ENCODE assay signal across 5 mouse cellular contexts in the genomic region with DNA sequence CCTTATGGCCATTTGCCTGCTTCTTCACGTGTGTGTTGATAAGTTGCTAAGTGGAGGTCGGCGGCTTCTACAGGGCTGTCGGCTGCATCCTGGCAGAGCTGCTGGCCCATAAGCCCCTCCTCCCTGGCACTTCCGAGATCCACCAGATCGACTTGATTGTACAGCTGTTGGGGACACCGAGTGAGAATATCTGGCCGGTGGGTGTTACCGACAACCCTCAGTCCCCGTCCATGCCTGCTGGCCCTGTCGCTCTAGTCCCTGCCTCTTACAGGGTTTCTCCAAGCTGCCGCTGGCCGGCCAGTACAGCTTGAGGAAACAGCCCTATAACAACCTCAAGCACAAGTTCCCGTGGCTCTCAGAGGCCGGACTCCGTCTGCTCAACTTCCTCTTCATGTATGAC.
ATAC-seq and TF ChIP-seq lines count a peak whose summit lies in the region.
"Not testable (repeated sequence)": the region's sequence is repeated elsewhere in the genome, so short reads cannot be mapped to it uniquely, and the experiment has no call there.

No protein-coding gene starts in this region.

- H3K4me3 ChIP-seq in bone marrow macrophage, adult 2 months (ENCODE audit: insufficient read depth, low read length) = 0 out of 2 replicates have a peak overlapping the region, but pooled peaks have one; percentile 3

- not testable (repeated sequence) for H3K27ac ChIP-seq in bone marrow macrophage, adult 2 months (ENCODE audit: insufficient read depth, low read depth, low read length)

- ATAC-seq in common myeloid progenitor, adult 5-6 weeks (replicated peaks; ENCODE audit: low read depth, poor library complexity, severe bottlenecking) = peak; percentile 36
- ATAC-seq in granulocyte monocyte progenitor cell, adult 5-6 weeks (replicated peaks; ENCODE audit: poor library complexity, severe bottlenecking) = peak; percentile 48
- ATAC-seq in hematopoietic stem cell, adult 5-6 weeks (replicated peaks in 1 of 2; ENCODE audit: insufficient read depth in 1 of 2, low FRiP score in 2 of 2, low TSS enrichment in 1 of 2, low read depth in 1 of 2, poor library complexity in 2 of 2, severe bottlenecking in 2 of 2) = peak; percentile 32 to 42
- ATAC-seq in megakaryocyte, adult 5-6 weeks (ENCODE audit: poor library complexity, severe bottlenecking) = peak; percentile 38; the same call in 1 of the 2 replicates

- H3K4me1 ChIP-seq in bone marrow macrophage, adult 2 months (ENCODE audit: control insufficient read depth, insufficient read depth, low read length) = not testable (repeated sequence)

- TF ChIP-seq POLR2A in bone marrow macrophage, adult 2 months (IDR thresholded peaks at IDR 0.05; ENCODE audit: borderline replicate concordance, low read depth, low read length) = not testable (repeated sequence)

- not testable (repeated sequence) for TF ChIP-seq CTCF in bone marrow macrophage, adult 2 months (IDR thresholded peaks at IDR 0.05; ENCODE audit: low read depth, low read length)
